Mouse (Mus musculus) kidney, postnatal 36 days (tissue): ENCODE measurements around the gene Rhox3e.
"Not testable (repeated sequence)": the region's sequence is repeated elsewhere in the genome, so short reads cannot be mapped to it uniquely, and the experiment has no call there.

ENCODE experiments used
- DNase-seq, 2 experiments: peaks; one replicate each; pipeline ENCODE4 v3.0.0; 2021 to 2022; ENCODE audit warnings: mixed read lengths in 2 of 2

Gene Rhox3e

DNA sequence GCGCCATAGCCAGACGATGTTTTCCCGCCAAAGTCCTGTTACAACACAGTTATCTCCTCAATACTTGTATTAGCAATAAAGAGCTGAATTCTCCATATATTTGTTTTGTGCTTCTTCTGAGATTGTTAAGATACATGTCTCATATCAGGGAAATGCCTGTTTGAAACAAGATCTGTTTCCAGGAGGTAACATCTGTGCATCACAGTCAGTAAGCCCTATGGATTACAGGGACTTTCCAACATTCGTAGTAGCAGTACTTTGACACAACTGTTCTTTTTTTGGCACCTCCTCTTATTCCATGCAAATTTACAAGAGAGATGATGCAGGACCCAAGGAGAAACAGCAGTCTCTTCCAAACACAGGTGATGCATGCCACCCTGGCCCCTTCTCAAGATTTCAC lies at the start of gene Rhox3e:
TSS of gene Rhox3e (plus strand) at position 301 of the 400 bp plus-strand sequence.
- DNase-seq, result not testable (repeated sequence)

DNA sequence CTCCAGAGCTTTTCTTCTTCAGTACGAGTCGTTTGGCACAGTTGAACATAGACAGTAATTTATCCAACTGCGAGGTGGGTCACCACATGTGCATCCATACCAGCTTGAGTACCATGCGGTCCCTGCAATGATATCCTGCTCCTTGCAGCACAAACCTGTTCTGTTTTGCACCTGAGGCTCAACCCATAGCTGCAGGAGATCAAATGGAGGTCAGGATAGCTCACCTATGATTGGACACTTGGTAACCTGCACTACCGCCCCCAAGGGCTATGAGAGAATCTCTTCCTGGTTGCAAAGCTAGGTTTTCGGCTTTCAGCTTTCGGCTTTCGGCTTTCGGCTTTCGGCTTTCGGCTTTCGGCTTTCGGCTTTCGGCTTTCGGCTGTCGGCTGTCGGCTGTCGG lies 27.8 kb upstream of the Rhox3e start, which contains the start of gene Rhox4d:
TSS of gene Rhox4d (plus strand) at position 301 of the 400 bp plus-strand sequence.
- not testable (repeated sequence) for DNase-seq

DNA sequence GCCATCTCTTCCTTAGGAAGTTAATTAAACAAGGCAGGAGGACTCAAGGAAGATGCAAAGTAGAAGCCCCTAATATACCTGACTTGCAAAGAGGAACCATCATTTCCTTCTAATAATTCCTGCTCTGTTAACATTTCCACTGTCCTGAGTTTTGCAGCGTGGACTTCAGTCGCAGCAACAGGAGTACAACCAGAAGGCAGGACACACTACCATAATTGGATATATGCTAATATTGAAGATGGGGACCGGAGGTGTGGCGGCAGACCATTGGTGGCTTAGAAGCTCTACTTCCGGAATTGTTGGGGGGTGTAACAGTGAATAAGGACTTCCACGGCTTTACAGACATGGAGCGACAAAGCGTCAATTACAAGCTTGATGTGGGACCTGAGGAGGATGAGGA lies 11.7 kb upstream of the Rhox3e start, which contains the start of gene Rhox2e:
TSS of gene Rhox2e (plus strand) at position 301 of the 400 bp plus-strand sequence.
- not testable (repeated sequence) for DNase-seq

DNA sequence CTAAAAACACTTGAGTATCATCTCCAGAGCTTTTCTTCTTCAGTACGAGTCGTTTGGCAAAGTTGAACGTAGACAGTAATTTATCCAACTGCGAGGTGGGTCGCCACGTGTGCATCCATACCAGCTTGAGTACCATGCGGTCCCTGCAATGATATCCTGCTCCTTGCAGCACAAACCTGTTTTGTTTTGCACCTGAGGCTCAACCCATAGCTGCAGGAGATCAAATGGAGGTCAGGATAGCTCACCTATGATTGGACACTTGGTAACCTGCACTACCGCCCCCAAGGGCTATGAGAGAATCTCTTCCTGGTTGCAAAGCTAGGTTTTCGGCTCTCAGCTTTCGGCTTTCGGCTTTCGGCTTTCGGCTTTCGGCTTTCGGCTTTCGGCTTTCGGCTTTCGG lies 15.3 kb downstream of the Rhox3e start, which contains the start of gene Rhox4e:
TSS of gene Rhox4e (plus strand) at position 301 of the 400 bp plus-strand sequence.
- not testable (repeated sequence) for DNase-seq

DNA sequence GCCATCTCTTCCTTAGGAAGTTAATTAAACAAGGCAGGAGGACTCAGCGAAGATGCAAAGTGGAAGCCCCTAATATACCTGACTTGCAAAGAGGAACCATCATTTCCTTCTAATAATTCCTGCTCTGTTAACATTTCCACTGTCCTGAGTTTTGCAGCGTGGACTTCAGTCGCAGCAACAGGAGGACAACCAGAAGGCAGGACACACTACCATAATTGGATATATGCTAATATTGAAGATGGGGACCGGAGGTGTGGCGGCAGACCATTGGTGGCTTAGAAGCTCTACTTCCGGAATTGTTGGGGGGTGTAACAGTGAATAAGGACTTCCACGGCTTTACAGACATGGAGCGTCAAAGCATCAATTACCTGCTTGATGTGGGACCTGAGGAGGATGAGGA lies 29.3 kb downstream of the Rhox3e start, which contains the start of gene Rhox2f:
TSS of gene Rhox2f (plus strand) at position 301 of the 400 bp plus-strand sequence.
- not testable (repeated sequence) for DNase-seq

DNA sequence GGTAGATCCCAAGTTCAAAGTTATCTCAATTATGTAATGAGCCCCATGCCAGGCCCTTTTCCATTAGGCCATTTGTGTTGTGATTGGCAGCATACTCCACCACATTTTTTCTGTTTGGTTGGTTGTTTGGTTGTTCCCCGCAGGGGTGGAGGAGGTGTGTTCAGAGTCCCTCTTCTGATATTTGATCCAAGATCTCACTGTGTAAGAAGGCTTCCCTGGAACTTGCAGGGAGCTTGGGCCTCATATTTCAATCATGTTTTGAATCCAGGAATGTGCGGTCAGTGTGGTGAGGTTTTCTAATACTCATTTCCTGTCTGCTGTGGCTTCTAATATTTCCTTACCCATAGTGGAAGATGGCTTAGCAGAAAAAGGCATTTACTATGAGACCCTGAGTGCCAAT lies 30.8 kb downstream of the Rhox3e start:
- DNase-seq, result not testable (repeated sequence)

DNA sequence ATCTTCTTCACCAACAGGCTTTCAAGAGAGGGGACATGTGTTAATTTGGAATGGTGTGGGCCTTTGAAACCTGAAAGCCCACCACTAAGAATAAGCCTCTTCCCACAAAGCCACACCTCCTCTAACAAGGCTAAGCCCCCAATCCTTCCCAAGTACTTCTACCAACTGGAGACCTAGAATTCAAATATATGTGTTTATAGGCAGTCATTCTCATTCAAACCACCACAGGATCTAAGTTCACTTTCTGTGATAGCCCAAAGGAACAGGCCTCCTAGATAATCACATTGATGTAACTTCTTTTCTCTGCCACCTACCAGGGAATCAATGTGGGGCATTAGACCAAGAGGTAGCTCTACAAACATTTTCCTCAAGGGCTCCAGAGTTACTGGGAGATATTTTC lies 38.9 kb downstream of the Rhox3e start, which contains the start of gene Rhox3f:
TSS of gene Rhox3f (plus strand) at position 301 of the 400 bp plus-strand sequence.
- not testable (repeated sequence) for DNase-seq
